Mouse (Mus musculus): Measurements from ENCODE around the gene Stk32c. TPM values are rescaled to one million over a fixed set of nuclear protein-coding genes. Genes with fewer than 3 reads are reported as not detected.

Gene Stk32c
- polyA plus RNA-seq, 1 experiment from 2014 or later: 0.46 TPM

DNA sequence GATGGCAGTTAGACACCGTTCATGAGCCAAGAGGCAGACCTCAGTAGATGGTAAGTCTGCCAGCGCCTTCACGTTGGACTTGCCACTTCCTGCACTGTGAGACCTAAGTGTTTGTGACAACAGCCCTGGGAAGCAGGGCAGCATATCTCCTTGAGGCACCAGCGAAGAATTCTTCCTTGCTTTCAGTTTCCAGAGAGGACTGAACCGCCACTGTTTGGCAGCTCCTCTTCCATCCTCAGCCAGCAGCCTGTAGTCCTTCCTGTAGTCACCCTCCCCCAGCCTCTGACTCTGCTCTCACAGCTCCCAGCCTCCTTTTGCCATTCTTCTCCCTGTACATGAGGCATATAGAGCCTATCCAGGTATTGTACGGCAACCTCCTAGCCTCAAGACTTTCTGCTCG is 60.2 kb downstream of the Stk32c start:
- WGBS: 87% methylated on average over 7 of the region's 7 CpGs
- no peak overlapping the region for H3K27ac ChIP-seq
- no peaks in the 10 kb centered on the region for H3K36me3 ChIP-seq (replicated peaks)
- no peaks in the 10 kb centered on the region for H3K9me3 ChIP-seq
- peaks cover 27% of the 10 kb centered on the region for H3K4me1 ChIP-seq
- peaks cover 44% of the 10 kb centered on the region; the same call in 1 of the 2 replicates for H3K27me3 ChIP-seq
- ATAC-seq (ENCODE audit: low FRiP score): no peak
- no peak overlapping the region for H3K4me3 ChIP-seq (replicated peaks)
- H3K9ac ChIP-seq: no peak overlapping the region
- no peak overlapping the region for H3K4me2 ChIP-seq

- Histone ChIP-seq H3K27ac (peak overlapping the region; percentile 59; the same call in 1 of the 2 replicates), H3K9me3 (no peaks in the 10 kb centered on the region), H3K4me2 (peak overlapping the region; percentile 26), H3K27me3 (peaks cover 41% of the 10 kb centered on the region; the same call in 1 of the 2 replicates), H3K4me1 (peaks cover 33% of the 10 kb centered on the region), H3K9ac (0 out of 2 replicates have a peak overlapping the region, but pooled peaks have one; percentile 21), H3K4me3 (replicated peaks) (no peak overlapping the region), H3K36me3 (replicated peaks) (no peaks in the 10 kb centered on the region)
- peak; percentile 92 for ATAC-seq (ENCODE audit: low FRiP score)
- WGBS: 34% methylated on average over 10 of the region's 10 CpGs
Observed at GRCm38 (mm10) chr7:139151116-139151515, 62.0 kb downstream of the Stk32c start.

DNA sequence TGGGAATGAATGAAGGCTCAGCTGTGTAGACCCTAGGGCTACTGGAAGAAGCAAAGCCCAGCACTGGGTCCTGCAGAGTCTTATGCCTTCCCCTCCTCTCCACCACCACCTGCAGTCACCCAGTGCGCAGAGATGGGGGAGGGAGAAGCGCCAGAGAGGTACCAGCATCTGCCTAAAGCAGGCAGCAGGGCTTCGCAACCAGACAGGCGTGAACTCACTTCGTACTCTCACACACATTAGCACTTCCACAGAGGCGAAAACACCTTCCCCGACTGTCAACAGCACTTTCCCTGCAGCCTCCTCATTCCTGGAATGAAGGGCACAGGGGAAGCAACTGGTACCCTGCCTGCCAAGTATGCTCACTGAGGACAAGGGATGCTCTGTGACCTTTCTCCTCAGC is 63.7 kb downstream of the Stk32c start:
- WGBS: 31% methylated on average over 6 of the region's 7 CpGs
- H3K36me3 ChIP-seq (replicated peaks): no peaks in the 10 kb centered on the region
- H3K9ac ChIP-seq: no peak overlapping the region
- no peaks in the 10 kb centered on the region for H3K9me3 ChIP-seq
- peaks cover 40% of the 10 kb centered on the region for H3K4me1 ChIP-seq
- H3K4me2 ChIP-seq: no peak overlapping the region
- ATAC-seq (ENCODE audit: low FRiP score): no peak
- no peak overlapping the region for H3K4me3 ChIP-seq (replicated peaks)
- H3K27me3 ChIP-seq: peaks cover 46% of the 10 kb centered on the region; the same call in 1 of the 2 replicates
- H3K27ac ChIP-seq: no peak overlapping the region

- WGBS: 54% methylated on average over 4 of the region's 4 CpGs
- H3K4me1 ChIP-seq: peaks cover 40% of the 10 kb centered on the region
- peaks cover 50% of the 10 kb centered on the region for H3K27me3 ChIP-seq
- no peaks in the 10 kb centered on the region for H3K9me3 ChIP-seq
- H3K9ac ChIP-seq: no peak overlapping the region
- H3K4me3 ChIP-seq (replicated peaks): no peak overlapping the region
- no peaks in the 10 kb centered on the region for H3K36me3 ChIP-seq (replicated peaks)
- H3K27ac ChIP-seq: no peak overlapping the region
- no peak overlapping the region for H3K4me2 ChIP-seq
- no peak for ATAC-seq (ENCODE audit: low FRiP score)
Observed at GRCm38 (mm10) chr7:139147360-139147759, 65.7 kb downstream of the Stk32c start.

DNA sequence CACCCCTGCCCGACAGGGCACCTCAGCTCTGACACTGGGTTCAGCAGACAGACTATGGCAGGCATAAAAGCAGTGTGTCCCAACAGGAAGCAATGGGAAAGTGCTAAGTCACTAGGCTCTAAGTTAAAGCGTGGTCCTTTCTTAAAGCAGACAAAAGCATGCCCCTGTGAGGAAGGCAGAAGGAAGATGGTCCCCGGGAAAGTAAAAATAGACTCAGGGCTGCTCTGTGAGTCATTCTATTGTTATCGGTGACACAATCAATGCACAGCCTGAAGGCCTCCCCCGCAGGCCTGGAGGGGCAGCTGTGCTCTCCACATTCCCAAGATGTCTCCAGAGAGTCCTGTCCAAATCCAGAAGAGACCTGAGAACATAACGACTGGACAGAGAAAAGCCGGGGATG is 67.2 kb downstream of the Stk32c start:
- Histone ChIP-seq H3K27ac (no peak overlapping the region), H3K4me1 (peaks cover 40% of the 10 kb centered on the region), H3K4me2 (no peak overlapping the region), H3K9ac (no peak overlapping the region), H3K4me3 (replicated peaks) (no peak overlapping the region), H3K9me3 (no peaks in the 10 kb centered on the region), H3K36me3 (replicated peaks) (no peaks in the 10 kb centered on the region), H3K27me3 (peaks cover 64% of the 10 kb centered on the region)
- WGBS: 43% methylated on average over 7 of the region's 7 CpGs
- ATAC-seq (ENCODE audit: low FRiP score): no peak

DNA sequence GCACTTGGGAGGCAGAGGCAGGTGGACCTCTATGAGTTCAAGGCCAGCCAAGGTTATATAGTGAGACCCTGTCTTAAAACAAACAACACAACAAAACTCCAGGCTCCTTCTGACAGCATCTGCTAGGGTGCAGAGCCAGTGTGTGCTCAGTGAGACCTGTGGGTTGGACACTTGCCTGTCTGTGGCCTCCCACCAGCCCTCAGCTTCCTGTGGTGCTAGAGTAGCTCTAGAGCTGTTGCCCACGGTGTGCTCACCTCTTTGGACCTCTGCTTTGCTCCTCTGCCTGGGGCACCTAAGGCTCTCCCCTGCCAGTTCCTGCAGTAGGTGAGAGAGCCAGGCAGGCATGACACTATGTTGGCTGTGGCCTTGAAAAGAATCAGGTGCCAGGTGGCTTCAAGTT is 69.3 kb downstream of the Stk32c start:
- H3K27ac ChIP-seq: no peak overlapping the region
- H3K27me3 ChIP-seq: peaks cover 54% of the 10 kb centered on the region
- H3K4me2 ChIP-seq: no peak overlapping the region
- ATAC-seq (ENCODE audit: low FRiP score): no peak
- H3K4me1 ChIP-seq: peaks cover 47% of the 10 kb centered on the region
- no peaks in the 10 kb centered on the region for H3K9me3 ChIP-seq
- H3K36me3 ChIP-seq (replicated peaks): no peaks in the 10 kb centered on the region
- WGBS: 100% methylated on average over 1 of the region's 1 CpGs
- no peak overlapping the region for H3K9ac ChIP-seq
- H3K4me3 ChIP-seq (replicated peaks): no peak overlapping the region

- H3K4me2 ChIP-seq: 0 out of 2 replicates have a peak overlapping the region, but pooled peaks have one; percentile 15
- no peaks in the 10 kb centered on the region for H3K9me3 ChIP-seq
- WGBS: 2% methylated on average over 11 of the region's 11 CpGs
- no peaks in the 10 kb centered on the region for H3K36me3 ChIP-seq (replicated peaks)
- H3K27me3 ChIP-seq: peaks cover 74% of the 10 kb centered on the region
- H3K4me3 ChIP-seq (replicated peaks): no peak overlapping the region
- peak overlapping the region; percentile 83 for H3K27ac ChIP-seq
- H3K9ac ChIP-seq: peak overlapping the region; percentile 2; the same call in 1 of the 2 replicates
- peak; percentile 88 for ATAC-seq (ENCODE audit: low FRiP score)
- peaks cover 57% of the 10 kb centered on the region for H3K4me1 ChIP-seq
Observed at GRCm38 (mm10) chr7:139139921-139140461, 73.1 kb downstream of the Stk32c start.

DNA sequence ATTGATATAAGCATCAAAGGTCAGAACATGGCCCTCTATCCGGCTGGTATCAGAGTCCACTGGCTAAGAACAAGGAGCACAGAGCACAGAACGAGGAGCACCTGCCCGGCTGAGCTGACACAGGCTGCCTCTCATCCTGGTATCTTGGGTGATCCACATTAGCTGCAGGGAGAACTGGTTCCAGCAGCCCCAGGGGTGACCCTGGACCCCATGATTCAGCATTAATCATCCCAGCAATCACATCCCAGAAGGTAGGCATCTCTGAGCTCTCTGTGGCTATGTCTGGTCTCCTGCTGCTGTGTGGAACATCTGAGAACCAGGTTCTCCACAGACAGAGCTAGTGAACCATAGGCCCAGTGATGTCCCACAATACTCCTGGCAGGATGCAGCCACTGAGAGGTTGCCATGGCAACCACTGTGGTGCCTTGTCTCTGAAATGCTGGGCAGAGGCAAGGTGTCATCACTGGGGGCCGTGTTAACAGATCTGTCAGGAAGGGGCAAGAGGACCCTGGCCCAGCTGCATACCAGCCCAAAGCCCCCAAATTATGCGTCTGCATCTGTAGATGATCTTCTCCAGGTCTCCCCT is 76.1 kb downstream of the Stk32c start:
- no peak for ATAC-seq (ENCODE audit: low FRiP score)

GRCm38 (mm10) chr7:139135236-139135635 is 77.9 kb downstream of the Stk32c start:
- Histone ChIP-seq H3K4me1 (peaks cover 59% of the 10 kb centered on the region), H3K4me3 (replicated peaks) (no peak overlapping the region)

More for the DNA sequence above, 76.1 kb downstream of the Stk32c start:
- no peak overlapping the region for H3K9ac ChIP-seq
- no peaks in the 10 kb centered on the region for H3K36me3 ChIP-seq (replicated peaks)
- peaks cover 59% of the 10 kb centered on the region for H3K4me1 ChIP-seq
- H3K27me3 ChIP-seq: peaks cover 55% of the 10 kb centered on the region
- no peaks in the 10 kb centered on the region for H3K9me3 ChIP-seq
- 70% methylated on average over 5 of the region's 5 CpGs for WGBS
- H3K27ac ChIP-seq: no peak overlapping the region
- no peak overlapping the region for H3K4me3 ChIP-seq (replicated peaks)
- no peak overlapping the region for H3K4me2 ChIP-seq

GRCm38 (mm10) chr7:139133446-139133845 is 79.7 kb downstream of the Stk32c start:
- 84% methylated on average over 3 of the region's 3 CpGs for WGBS
- ATAC-seq (ENCODE audit: low FRiP score): no peak
- peaks cover 49% of the 10 kb centered on the region for H3K4me1 ChIP-seq
- H3K36me3 ChIP-seq (replicated peaks): no peaks in the 10 kb centered on the region
- no peaks in the 10 kb centered on the region for H3K9me3 ChIP-seq
- H3K9ac ChIP-seq: no peak overlapping the region
- no peak overlapping the region for H3K4me2 ChIP-seq
- H3K27me3 ChIP-seq: peaks cover 35% of the 10 kb centered on the region
- no peak overlapping the region for H3K27ac ChIP-seq
- H3K4me3 ChIP-seq (replicated peaks): no peak overlapping the region

More at GRCm38 (mm10) chr7:139135236-139135635, 77.9 kb downstream of the Stk32c start:
- no peaks in the 10 kb centered on the region for H3K36me3 ChIP-seq (replicated peaks)
- ATAC-seq (ENCODE audit: low FRiP score): no peak
- no peak overlapping the region for H3K4me2 ChIP-seq
- WGBS: 88% methylated on average over 5 of the region's 5 CpGs
- H3K27me3 ChIP-seq: peaks cover 39% of the 10 kb centered on the region
- H3K9ac ChIP-seq: no peak overlapping the region
- no peak overlapping the region for H3K27ac ChIP-seq
- H3K9me3 ChIP-seq: no peaks in the 10 kb centered on the region

DNA sequence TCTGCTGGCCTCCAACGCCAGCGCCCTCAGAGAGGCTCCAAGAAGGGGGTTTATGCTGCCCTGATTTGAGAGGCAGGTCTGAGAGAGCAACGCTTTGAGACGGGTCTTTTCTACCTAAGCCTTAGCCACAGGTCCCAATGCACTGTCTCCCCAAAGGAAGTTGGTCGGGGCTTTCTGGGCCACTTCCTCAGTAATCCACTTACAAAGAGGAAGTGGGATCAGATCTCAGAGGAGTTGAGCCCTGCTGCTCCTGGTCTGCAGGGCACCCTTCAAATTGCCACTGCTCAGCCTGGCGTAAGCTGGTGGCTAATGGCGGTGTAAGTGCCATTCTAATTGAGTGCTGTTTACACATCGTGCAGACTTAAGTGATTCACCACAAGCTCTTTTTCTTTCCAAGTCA is 81.6 kb downstream of the Stk32c start:
- ATAC-seq (ENCODE audit: low FRiP score): no peak
- Histone ChIP-seq H3K9ac (no peak overlapping the region), H3K4me2 (no peak overlapping the region), H3K36me3 (replicated peaks) (no peaks in the 10 kb centered on the region), H3K9me3 (no peaks in the 10 kb centered on the region), H3K4me3 (replicated peaks) (no peak overlapping the region), H3K27me3 (peaks cover 32% of the 10 kb centered on the region), H3K27ac (no peak overlapping the region), H3K4me1 (peaks cover 35% of the 10 kb centered on the region)
- WGBS: 46% methylated on average over 8 of the region's 8 CpGs

GRCm38 (mm10) chr7:139130361-139130760 is 82.7 kb downstream of the Stk32c start:
- no peaks in the 10 kb centered on the region for H3K9me3 ChIP-seq
- 36% methylated on average over 6 of the region's 6 CpGs for WGBS
- no peak overlapping the region for H3K4me2 ChIP-seq
- no peaks in the 10 kb centered on the region for H3K36me3 ChIP-seq (replicated peaks)
- peaks cover 26% of the 10 kb centered on the region for H3K4me1 ChIP-seq
- H3K9ac ChIP-seq: no peak overlapping the region
- no peak for ATAC-seq (ENCODE audit: low FRiP score)
- no peak overlapping the region for H3K4me3 ChIP-seq (replicated peaks)
- H3K27me3 ChIP-seq: peaks cover 21% of the 10 kb centered on the region
- H3K27ac ChIP-seq: 0 out of 2 replicates have a peak overlapping the region, but pooled peaks have one; percentile 31

DNA sequence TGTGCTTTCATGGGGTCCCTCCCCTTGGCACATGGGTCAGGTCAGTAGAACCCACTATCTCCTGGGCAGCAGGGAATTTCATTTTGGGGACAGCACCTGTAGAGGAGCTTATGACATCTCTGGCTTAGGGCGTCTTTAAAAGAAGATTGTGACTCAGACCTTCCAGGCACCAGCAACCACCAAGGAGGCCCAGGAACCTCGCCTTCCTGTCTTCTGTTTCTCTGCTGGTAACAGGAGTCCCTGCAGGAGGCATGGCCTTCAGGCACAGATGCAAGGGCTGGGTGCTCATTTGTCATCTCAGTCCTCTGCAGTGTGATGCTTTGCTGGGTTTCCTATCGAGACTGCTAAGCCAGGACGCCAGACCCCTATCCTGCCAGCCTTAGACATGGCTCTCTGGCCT is 84.1 kb downstream of the Stk32c start:
- Histone ChIP-seq H3K9me3 (no peaks in the 10 kb centered on the region), H3K4me1 (peaks cover 26% of the 10 kb centered on the region), H3K4me2 (no peak overlapping the region), H3K9ac (no peak overlapping the region), H3K27ac (no peak overlapping the region), H3K4me3 (replicated peaks) (no peak overlapping the region), H3K27me3 (peaks cover 16% of the 10 kb centered on the region), H3K36me3 (replicated peaks) (no peaks in the 10 kb centered on the region)
- WGBS: 81% methylated on average over 4 of the region's 4 CpGs
- no peak for ATAC-seq (ENCODE audit: low FRiP score)

All from forebrain, embryonic 12.5 days (tissue).